Mouse (Mus musculus) olfactory bulb, adult 2 months (tissue): ENCODE data around the gene Mast4.

Source experiments
- CTCF ChIP-seq: fragments of 200-500 bp; IDR thresholded peaks from 2 replicates; pipeline ENCODE4 v1.5.1; 2012; ENCODE audit warnings: low read depth, mild to moderate bottlenecking, low read length, moderate library complexity; ENCODE audit not compliant: insufficient read depth
- POLR2A ChIP-seq: fragments of 200-500 bp; IDR thresholded peaks from 2 replicates; pipeline ENCODE4 v1.6.1; 2012; ENCODE audit warnings: mild to moderate bottlenecking, low read depth, low read length, moderate library complexity; ENCODE audit not compliant: insufficient read depth

DNA sequence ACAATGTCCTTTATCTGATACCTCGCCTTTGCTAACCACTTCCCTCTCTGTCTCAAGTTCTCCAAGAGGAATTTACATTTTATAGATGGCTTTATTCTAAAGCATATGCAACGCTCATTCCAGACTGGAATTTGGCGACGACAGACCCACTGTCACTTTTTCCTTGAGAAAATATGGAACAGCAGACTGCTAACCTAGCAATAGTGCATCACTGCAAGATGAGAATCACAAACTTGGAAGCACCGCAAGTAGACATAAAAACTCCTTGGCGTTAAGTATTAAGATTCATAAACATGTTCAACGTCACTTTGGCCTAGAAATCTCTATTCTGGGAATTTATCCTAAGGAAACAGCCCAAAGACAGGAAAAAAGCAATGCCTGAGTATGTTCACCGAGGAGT, 447.5 kb downstream of the Mast4 start:
- no peak for TF ChIP-seq CTCF
- no peak for TF ChIP-seq POLR2A
